Mouse (Mus musculus): ENCODE results near the gene Svs3a. TPM values are rescaled to one million over a fixed set of nuclear protein-coding genes. Genes with fewer than 3 reads are reported as not detected.
"Not testable (repeated sequence)": the region's sequence is repeated elsewhere in the genome, so short reads cannot be mapped to it uniquely, and the experiment has no call there.

Svs3a gene
- polyA plus RNA-seq (2015; fragmentation: Nextera tagmentation; extraction: Ambion mirVana), result not detected in 2 replicates

- not testable (repeated sequence) for H3K4me3 ChIP-seq (replicated peaks; ENCODE audit: low read length)
- 80% methylated on average over 1 of the region's 1 CpGs for WGBS
Measured at GRCm38 (mm10) chr2:164288968-164289367, at the start of gene Svs3a. Gene Svs3a (plus strand): TSS chr2:164289268.

GRCm38 (mm10) chr2:164256540-164256939, 32.5 kb upstream of the Svs3a start, which contains the start of gene Svs3b:
Gene Svs3b (minus strand): TSS chr2:164256640.
- ATAC-seq; H3K4me1 ChIP-seq (replicated peaks; ENCODE audit: control insufficient read depth, insufficient read depth, low read length); H3K36me3 ChIP-seq (ENCODE audit: control insufficient read depth, insufficient read depth); H3K9me3 ChIP-seq (ENCODE audit: control insufficient read depth, low read length); H3K9ac ChIP-seq (replicated peaks; ENCODE audit: low read depth, low read length); H3K4me3 ChIP-seq (replicated peaks; ENCODE audit: low read length); H3K4me2 ChIP-seq (ENCODE audit: low read length); H3K27ac ChIP-seq (ENCODE audit: low read length); H3K27me3 ChIP-seq (replicated peaks; ENCODE audit: control insufficient read depth, insufficient read depth, low read length): not testable (repeated sequence)
- WGBS, result 81% methylated on average over 1 of the region's 1 CpGs

More at GRCm38 (mm10) chr2:164288968-164289367, at the start of gene Svs3a:
- H3K9ac ChIP-seq (replicated peaks; ENCODE audit: low read depth, low read length); ATAC-seq; H3K9me3 ChIP-seq (ENCODE audit: control insufficient read depth, low read length); H3K4me2 ChIP-seq (ENCODE audit: low read length); H3K27ac ChIP-seq (ENCODE audit: low read length); H3K36me3 ChIP-seq (ENCODE audit: control insufficient read depth, insufficient read depth); H3K4me1 ChIP-seq (replicated peaks; ENCODE audit: control insufficient read depth, insufficient read depth, low read length); H3K27me3 ChIP-seq (replicated peaks; ENCODE audit: control insufficient read depth, insufficient read depth, low read length): not testable (repeated sequence)

DNA sequence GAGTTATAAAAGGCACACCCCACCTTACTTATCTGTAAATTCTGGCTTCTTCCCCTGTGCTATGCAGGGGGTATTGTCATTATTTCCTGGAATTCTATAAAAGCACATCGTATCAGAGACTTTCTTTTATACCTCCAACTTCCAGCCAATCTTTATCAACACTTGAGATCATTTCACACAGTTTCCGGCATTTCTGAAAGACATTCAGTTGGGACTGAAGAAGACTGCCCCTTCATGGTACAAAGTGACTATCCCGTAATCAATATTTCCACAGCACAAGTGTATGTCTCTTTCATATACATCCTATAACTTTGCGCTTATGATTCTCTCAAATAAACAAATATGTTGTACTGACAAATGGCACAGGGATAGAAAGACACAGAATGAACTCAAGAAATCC, 10.7 kb upstream of the Svs3a start, which contains the start of gene Svs4:
TSS of gene Svs4 (minus strand) at position 101 of the 400 bp plus-strand sequence.
- ATAC-seq, result no peak

GRCm38 (mm10) chr2:164312599-164312998, 23.5 kb downstream of the Svs3a start:
- no peak for ATAC-seq
- H3K27me3 ChIP-seq (replicated peaks; ENCODE audit: control insufficient read depth, insufficient read depth, low read length), result no peaks in the 10 kb centered on the region
- no peaks in the 10 kb centered on the region for H3K4me1 ChIP-seq (replicated peaks; ENCODE audit: control insufficient read depth, insufficient read depth, low read length)
- H3K36me3 ChIP-seq (ENCODE audit: control insufficient read depth, insufficient read depth), result no peaks in the 10 kb centered on the region
- no peaks in the 10 kb centered on the region for H3K9me3 ChIP-seq (ENCODE audit: control insufficient read depth, low read length)
- H3K4me3 ChIP-seq (replicated peaks; ENCODE audit: low read length), result no peak overlapping the region
- 86% methylated on average over 5 of the region's 5 CpGs for WGBS
- H3K4me2 ChIP-seq (ENCODE audit: low read length), result no peak overlapping the region
- no peak overlapping the region for H3K27ac ChIP-seq (ENCODE audit: low read length)
- H3K9ac ChIP-seq (replicated peaks; ENCODE audit: low read depth, low read length), result no peak overlapping the region

More for the DNA sequence above, 10.7 kb upstream of the Svs3a start, which contains the start of gene Svs4:
- no peaks in the 10 kb centered on the region for H3K27me3 ChIP-seq (replicated peaks; ENCODE audit: control insufficient read depth, insufficient read depth, low read length)
- WGBS, result 94% methylated on average over 4 of the region's 4 CpGs
- H3K27ac ChIP-seq (ENCODE audit: low read length), result no peak within 1 kb of the TSS
- no peak within 1 kb of the TSS for H3K4me2 ChIP-seq (ENCODE audit: low read length)
- H3K36me3 ChIP-seq (ENCODE audit: control insufficient read depth, insufficient read depth), result no peaks in the 10 kb centered on the region
- no peaks in the 10 kb centered on the region for H3K4me1 ChIP-seq (replicated peaks; ENCODE audit: control insufficient read depth, insufficient read depth, low read length)
- no peak within 1 kb of the TSS for H3K9ac ChIP-seq (replicated peaks; ENCODE audit: low read depth, low read length)
- H3K9me3 ChIP-seq (ENCODE audit: control insufficient read depth, low read length), result no peaks in the 10 kb centered on the region
- no peak within 1 kb of the TSS for H3K4me3 ChIP-seq (replicated peaks; ENCODE audit: low read length)

GRCm38 (mm10) chr2:164315460-164315859, 26.4 kb downstream of the Svs3a start:
- H3K9me3 ChIP-seq (ENCODE audit: control insufficient read depth, low read length); H3K27me3 ChIP-seq (replicated peaks; ENCODE audit: control insufficient read depth, insufficient read depth, low read length); H3K4me2 ChIP-seq (ENCODE audit: low read length); H3K4me1 ChIP-seq (replicated peaks; ENCODE audit: control insufficient read depth, insufficient read depth, low read length); H3K4me3 ChIP-seq (replicated peaks; ENCODE audit: low read length); H3K27ac ChIP-seq (ENCODE audit: low read length); ATAC-seq; H3K36me3 ChIP-seq (ENCODE audit: control insufficient read depth, insufficient read depth); H3K9ac ChIP-seq (replicated peaks; ENCODE audit: low read depth, low read length): not testable (repeated sequence)

DNA sequence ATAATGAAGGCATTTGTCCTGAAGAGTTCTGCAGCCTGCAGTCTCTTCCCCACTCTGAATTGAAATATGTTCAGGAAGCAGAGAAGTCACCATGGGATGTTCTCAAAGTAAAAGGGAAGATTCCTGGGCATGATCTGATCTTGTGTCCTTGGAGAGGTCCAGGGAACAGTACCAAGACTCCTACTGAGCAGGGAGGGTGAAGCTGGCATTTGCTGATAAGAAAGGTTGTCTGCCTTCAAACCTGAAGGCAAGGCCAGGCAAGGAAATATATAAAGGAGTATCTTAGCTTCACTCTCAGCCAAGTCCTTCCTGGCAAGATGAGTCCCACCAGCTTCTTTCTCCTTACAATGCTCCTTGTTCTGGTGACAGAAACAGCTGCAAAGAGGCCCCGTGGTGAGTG, 27.4 kb downstream of the Svs3a start, which contains the start of gene Svs6:
TSS of gene Svs6 (plus strand) at position 301 of the 400 bp plus-strand sequence.
- 79% methylated on average over 1 of the region's 1 CpGs for WGBS
- not testable (repeated sequence) for H3K9me3 ChIP-seq (ENCODE audit: control insufficient read depth, low read length); H3K36me3 ChIP-seq (ENCODE audit: control insufficient read depth, insufficient read depth); H3K27me3 ChIP-seq (replicated peaks; ENCODE audit: control insufficient read depth, insufficient read depth, low read length); H3K4me1 ChIP-seq (replicated peaks; ENCODE audit: control insufficient read depth, insufficient read depth, low read length); H3K4me2 ChIP-seq (ENCODE audit: low read length); H3K27ac ChIP-seq (ENCODE audit: low read length); H3K4me3 ChIP-seq (replicated peaks; ENCODE audit: low read length); ATAC-seq; H3K9ac ChIP-seq (replicated peaks; ENCODE audit: low read depth, low read length)

GRCm38 (mm10) chr2:164320983-164321382, 31.9 kb downstream of the Svs3a start:
- H3K9me3 ChIP-seq (ENCODE audit: control insufficient read depth, low read length), result no peaks in the 10 kb centered on the region

GRCm38 (mm10) chr2:164332440-164332839, 43.4 kb downstream of the Svs3a start, which contains the start of gene Svs5:
Gene Svs5 (plus strand): TSS chr2:164332740.
- H3K27me3 ChIP-seq (replicated peaks; ENCODE audit: control insufficient read depth, insufficient read depth, low read length); ATAC-seq; H3K36me3 ChIP-seq (ENCODE audit: control insufficient read depth, insufficient read depth); H3K4me1 ChIP-seq (replicated peaks; ENCODE audit: control insufficient read depth, insufficient read depth, low read length); H3K9me3 ChIP-seq (ENCODE audit: control insufficient read depth, low read length); H3K27ac ChIP-seq (ENCODE audit: low read length); H3K4me2 ChIP-seq (ENCODE audit: low read length); H3K9ac ChIP-seq (replicated peaks; ENCODE audit: low read depth, low read length); H3K4me3 ChIP-seq (replicated peaks; ENCODE audit: low read length): not testable (repeated sequence)
- WGBS, result 81% methylated on average over 3 of the region's 3 CpGs

More at GRCm38 (mm10) chr2:164320983-164321382, 31.9 kb downstream of the Svs3a start:
- Histone ChIP-seq H3K4me3 (replicated peaks; ENCODE audit: low read length) (no peak overlapping the region), H3K4me2 (ENCODE audit: low read length) (no peak overlapping the region), H3K27ac (ENCODE audit: low read length) (no peak overlapping the region), H3K27me3 (replicated peaks; ENCODE audit: control insufficient read depth, insufficient read depth, low read length) (no peaks in the 10 kb centered on the region), H3K4me1 (replicated peaks; ENCODE audit: control insufficient read depth, insufficient read depth, low read length) (no peaks in the 10 kb centered on the region), H3K9ac (replicated peaks; ENCODE audit: low read depth, low read length) (no peak overlapping the region), H3K36me3 (ENCODE audit: control insufficient read depth, insufficient read depth) (no peaks in the 10 kb centered on the region)
- WGBS, result 86% methylated on average over 6 of the region's 6 CpGs
- no peak for ATAC-seq
